Mouse (Mus musculus) liver, embryonic 15.5 days (tissue): ENCODE data around the gene Fgfr2. TPM values are rescaled to one million over a fixed set of nuclear protein-coding genes. Genes with fewer than 3 reads are reported as not detected.

Experiments
- ATAC-seq: fragments of 200-750 bp; cut with Nextera tagmentation; 2 replicates; pipeline ENCODE4 v1.8.0; 2017; ENCODE audit warnings: moderate number of reproducible peaks, mild to moderate bottlenecking, moderate library complexity; ENCODE audit not compliant: insufficient read depth
- H3K27ac ChIP-seq: fragments of 300-500 bp; sonication (generic); replicated peaks from 2 replicates; pipeline ENCODE4 v1.5.1; 2015; ENCODE audit warnings: mild to moderate bottlenecking, inconsistent platforms
- H3K27me3 ChIP-seq: fragments of 300-500 bp; sonication (generic); 2 replicates; pipeline ENCODE4 v1.6.1; 2015; ENCODE audit warnings: mild to moderate bottlenecking, inconsistent platforms
- H3K36me3 ChIP-seq: fragments of 300-500 bp; sonication (generic); replicated peaks from 2 replicates; pipeline ENCODE4 v1.6.1; 2015; ENCODE audit warnings: moderate library complexity, mild to moderate bottlenecking, inconsistent platforms
- H3K4me1 ChIP-seq: fragments of 300-500 bp; sonication (generic); replicated peaks from 2 replicates; pipeline ENCODE4 v1.6.1; 2015; ENCODE audit warnings: inconsistent platforms
- H3K4me2 ChIP-seq: fragments of 300-500 bp; sonication (generic); 2 replicates; pipeline ENCODE4 v1.6.1; 2015; ENCODE audit warnings: moderate library complexity, mild to moderate bottlenecking, inconsistent platforms
- H3K4me3 ChIP-seq: fragments of 300-500 bp; sonication (generic); replicated peaks from 2 replicates; pipeline ENCODE4 v1.5.1; 2015; ENCODE audit warnings: mild to moderate bottlenecking, inconsistent platforms
- H3K9ac ChIP-seq: fragments of 300-500 bp; sonication (generic); 2 replicates; pipeline ENCODE4 v1.6.1; 2015; ENCODE audit warnings: moderate library complexity, mild to moderate bottlenecking, inconsistent platforms
- H3K9me3 ChIP-seq: fragments of 300-500 bp; sonication (generic); replicated peaks from 2 replicates; pipeline ENCODE4 v1.6.1; 2016; ENCODE audit warnings: inconsistent platforms
- WGBS: fragments of 180-500 bp; shearing (Covaris S2); methylation state at CpG from one replicate; pipeline ENCODE4 v1.1.7; 2015; ENCODE audit warnings: mixed read lengths; ENCODE audit not compliant: insufficient replicate concordance; 5-methylcytosine and 5-hydroxymethylcytosine counted together
- polyA plus RNA-seq: library from polyadenylated mRNA; unstranded; fragments of >200 nt; fragmentation: Nextera tagmentation; extraction: Ambion mirVana; gene quantifications from 2 replicates; pipeline ENCODE4 v1.2.1, GENCODE M21; 2015

Gene Fgfr2
- polyA plus RNA-seq, 1 experiment from 2014 or later = 10.5 TPM

DNA sequence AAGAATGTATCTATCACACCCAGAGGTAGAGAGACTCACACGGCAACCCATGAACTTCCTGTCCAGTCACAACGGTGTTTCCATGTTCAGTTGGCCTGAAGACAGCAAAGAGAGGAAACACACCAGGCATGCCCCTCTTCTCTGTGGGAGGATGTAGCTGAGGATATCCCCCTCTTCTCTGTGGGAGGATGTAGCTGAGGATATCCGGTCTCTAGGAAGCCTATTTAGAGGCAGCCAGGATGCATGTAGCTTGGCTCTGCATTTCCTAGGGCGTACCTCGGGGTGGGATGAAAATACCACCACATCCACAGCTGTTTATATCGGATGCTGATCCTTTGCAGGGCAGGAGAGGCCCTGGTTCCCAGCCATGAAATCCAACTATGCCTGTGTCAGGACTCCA, 877.4 kb downstream of the Fgfr2 start:
- Histone ChIP-seq H3K36me3 (peaks cover 21% of the 10 kb centered on the region), H3K4me1 (0 out of 2 replicates have a peak, but pooled peaks cover 11% of the 10 kb centered on the region), H3K4me2 (no peak overlapping the region), H3K4me3 (no peak overlapping the region), H3K27ac (no peak overlapping the region), H3K9me3 (no peaks in the 10 kb centered on the region), H3K9ac (no peak overlapping the region), H3K27me3 (no peaks in the 10 kb centered on the region)
- 71% methylated on average over 6 of the region's 6 CpGs for WGBS
- ATAC-seq = no peak

DNA sequence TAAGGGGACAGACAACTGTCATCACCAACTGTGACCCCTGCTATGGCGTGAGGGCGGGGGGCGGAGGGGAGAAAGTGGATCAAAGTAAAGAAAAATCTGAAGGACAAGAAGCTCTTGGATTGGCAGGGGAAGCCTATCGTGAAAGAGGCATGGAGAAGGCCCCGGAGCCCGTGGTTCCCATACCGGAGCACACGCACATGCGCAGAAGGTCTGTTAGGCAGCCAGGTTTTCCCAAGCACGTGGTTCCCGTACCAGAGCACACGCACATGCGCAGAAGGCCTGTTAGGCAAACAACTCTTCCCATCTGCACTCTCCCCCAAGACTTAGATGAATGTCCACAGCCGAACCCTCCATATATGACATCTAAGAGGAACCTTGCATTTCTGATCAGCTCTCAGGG, 878.5 kb downstream of the Fgfr2 start:
- no peak overlapping the region for H3K27ac ChIP-seq
- ATAC-seq = no peak
- no peak overlapping the region for H3K9ac ChIP-seq
- 81% methylated on average over 14 of the region's 14 CpGs for WGBS
- no peak overlapping the region for H3K4me2 ChIP-seq
- no peaks in the 10 kb centered on the region for H3K27me3 ChIP-seq
- 0 out of 2 replicates have a peak, but pooled peaks cover 11% of the 10 kb centered on the region for H3K4me1 ChIP-seq
- H3K4me3 ChIP-seq = no peak overlapping the region
- peaks cover 21% of the 10 kb centered on the region for H3K36me3 ChIP-seq
- no peaks in the 10 kb centered on the region for H3K9me3 ChIP-seq

DNA sequence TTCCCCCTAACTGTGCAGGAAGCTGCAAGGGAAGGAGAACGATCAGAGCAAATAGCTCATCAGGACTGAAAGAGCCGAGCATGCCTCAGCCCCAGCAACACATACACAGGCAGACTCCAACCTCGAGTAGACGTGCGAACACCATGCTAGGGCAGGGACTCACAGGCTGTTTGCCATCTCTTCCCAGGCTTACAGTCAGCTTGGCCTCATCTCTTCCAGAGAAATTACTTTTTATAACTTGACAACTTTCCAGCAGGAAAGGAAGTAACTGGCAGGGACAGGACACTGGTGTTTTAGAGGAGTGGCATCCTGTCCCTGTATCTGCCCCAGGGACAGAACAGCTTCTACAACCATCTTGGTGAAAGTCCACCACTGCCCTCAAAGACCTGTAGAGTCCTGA, 879.9 kb downstream of the Fgfr2 start:
- H3K9me3 ChIP-seq = no peaks in the 10 kb centered on the region
- no peaks in the 10 kb centered on the region for H3K27me3 ChIP-seq
- H3K4me1 ChIP-seq = 0 out of 2 replicates have a peak, but pooled peaks cover 11% of the 10 kb centered on the region
- H3K4me3 ChIP-seq = no peak overlapping the region
- 0 out of 2 replicates have a peak overlapping the region, but pooled peaks have one; percentile 7 for H3K27ac ChIP-seq
- H3K4me2 ChIP-seq = no peak overlapping the region
- H3K36me3 ChIP-seq = peaks cover 22% of the 10 kb centered on the region
- WGBS = 50% methylated on average over 5 of the region's 5 CpGs
- 0 out of 2 replicates have a peak, but pooled peaks have one; percentile 6 for ATAC-seq
- no peak overlapping the region for H3K9ac ChIP-seq

DNA sequence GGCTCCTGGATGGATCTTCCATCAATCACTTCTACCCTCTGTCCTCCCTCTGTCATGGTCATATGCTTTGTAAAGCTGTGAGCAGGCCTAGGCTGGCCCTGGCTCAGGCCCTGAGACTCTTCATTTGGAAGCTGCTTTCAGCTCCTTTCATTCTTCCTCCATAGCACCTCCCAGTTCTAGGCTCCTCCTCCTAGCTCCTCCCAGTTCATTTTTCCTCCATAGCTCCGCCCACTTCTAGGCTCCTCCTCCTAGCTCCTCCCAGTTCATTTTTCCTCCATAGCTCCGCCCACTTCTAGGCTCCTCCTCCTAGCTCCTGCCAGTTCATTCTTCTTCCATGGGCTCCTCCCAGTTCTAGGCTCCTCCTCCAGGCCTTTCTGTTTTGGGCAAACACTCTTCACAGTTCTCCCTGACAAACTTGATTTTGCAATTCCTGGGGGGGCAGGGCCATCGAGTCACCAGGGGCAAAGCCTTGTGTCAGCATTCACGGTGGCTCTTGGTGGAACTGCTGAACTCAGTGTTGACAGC, 880.5 kb downstream of the Fgfr2 start:
- WGBS = 22% methylated on average over 4 of the region's 4 CpGs
- Histone ChIP-seq H3K27ac (no peak overlapping the region), H3K4me3 (no peak overlapping the region), H3K27me3 (no peaks in the 10 kb centered on the region), H3K36me3 (peaks cover 25% of the 10 kb centered on the region), H3K9me3 (no peaks in the 10 kb centered on the region), H3K4me1 (0 out of 2 replicates have a peak, but pooled peaks cover 11% of the 10 kb centered on the region), H3K9ac (no peak overlapping the region), H3K4me2 (no peak overlapping the region)
- ATAC-seq = peak; percentile 47

DNA sequence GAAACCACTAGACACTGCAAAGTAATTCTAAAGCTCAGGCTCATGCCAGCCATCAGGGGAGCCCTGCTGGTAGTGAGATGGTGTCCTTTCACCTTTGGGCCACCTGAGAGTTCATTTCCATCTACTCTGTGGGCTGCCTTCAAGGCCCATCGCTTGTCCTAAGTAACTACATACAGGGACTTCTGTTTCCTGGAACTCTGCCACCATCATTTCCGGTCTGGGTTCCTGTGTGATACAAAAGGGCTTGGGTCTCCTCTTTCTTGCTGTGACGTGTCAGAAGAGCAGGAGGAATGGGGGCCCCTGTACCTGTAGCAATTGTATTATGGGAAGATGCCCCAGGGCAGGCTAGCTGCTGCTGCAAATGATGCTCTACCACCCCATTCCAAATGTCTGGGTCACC, 884.2 kb downstream of the Fgfr2 start:
- H3K9ac ChIP-seq = no peak overlapping the region
- H3K27ac ChIP-seq = no peak overlapping the region
- H3K36me3 ChIP-seq = peaks cover 14% of the 10 kb centered on the region
- no peak for ATAC-seq
- H3K4me2 ChIP-seq = no peak overlapping the region
- WGBS = 66% methylated on average over 3 of the region's 3 CpGs
- H3K27me3 ChIP-seq = no peaks in the 10 kb centered on the region
- H3K9me3 ChIP-seq = no peaks in the 10 kb centered on the region
- H3K4me3 ChIP-seq = no peak overlapping the region
- 0 out of 2 replicates have a peak, but pooled peaks cover 11% of the 10 kb centered on the region for H3K4me1 ChIP-seq

DNA sequence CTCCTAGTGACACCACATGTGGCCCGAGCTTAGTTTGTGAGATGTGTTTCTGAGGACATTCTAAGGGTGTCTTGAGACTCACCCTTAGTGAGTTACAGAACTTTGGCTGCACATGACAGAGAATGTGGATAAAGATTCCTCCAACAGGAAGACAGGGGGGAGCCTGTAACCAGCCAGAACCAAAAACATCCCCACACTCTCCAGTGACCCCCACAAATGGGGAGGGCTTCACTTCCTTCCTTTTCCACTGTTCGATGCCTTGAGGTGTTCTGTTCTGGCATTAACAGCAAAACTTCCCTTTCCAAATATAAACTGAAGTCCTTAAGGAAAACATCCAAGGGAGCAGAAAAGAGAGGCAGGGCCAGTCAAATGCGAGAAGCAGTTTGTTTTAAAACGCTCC, 886.0 kb downstream of the Fgfr2 start:
- Histone ChIP-seq H3K27ac (no peak overlapping the region), H3K9me3 (no peaks in the 10 kb centered on the region), H3K27me3 (no peaks in the 10 kb centered on the region), H3K4me2 (no peak overlapping the region), H3K4me3 (no peak overlapping the region), H3K36me3 (peaks cover 13% of the 10 kb centered on the region), H3K4me1 (0 out of 2 replicates have a peak, but pooled peaks cover under 1% of the 10 kb centered on the region), H3K9ac (no peak overlapping the region)
- no peak for ATAC-seq
- 57% methylated on average over 4 of the region's 4 CpGs for WGBS

DNA sequence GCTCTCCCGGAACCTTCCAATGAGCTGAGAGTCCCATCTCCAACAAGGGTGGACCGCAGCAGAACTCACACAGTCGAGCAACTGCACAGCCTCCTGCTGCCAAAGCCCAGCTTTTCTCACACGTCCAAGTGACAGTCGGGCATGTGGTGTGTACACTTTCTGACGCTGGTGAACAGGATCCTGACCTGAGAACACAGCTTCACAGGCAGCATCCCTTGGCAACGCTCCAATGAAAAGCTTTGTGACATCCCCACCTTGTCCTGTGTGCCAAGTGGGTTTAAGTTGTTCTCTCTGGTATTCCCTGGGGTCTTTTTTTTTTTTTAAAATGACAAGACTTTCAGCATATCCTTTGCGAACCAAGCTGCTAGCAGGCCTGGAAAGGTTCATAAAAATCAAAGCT, 886.4 kb downstream of the Fgfr2 start:
- H3K9ac ChIP-seq = no peak overlapping the region
- H3K4me1 ChIP-seq = no peaks in the 10 kb centered on the region
- no peak overlapping the region for H3K27ac ChIP-seq
- H3K36me3 ChIP-seq = peaks cover 9% of the 10 kb centered on the region
- WGBS = 78% methylated on average over 8 of the region's 8 CpGs
- H3K4me2 ChIP-seq = no peak overlapping the region
- no peak overlapping the region for H3K4me3 ChIP-seq
- no peaks in the 10 kb centered on the region for H3K27me3 ChIP-seq
- no peak for ATAC-seq
- no peaks in the 10 kb centered on the region for H3K9me3 ChIP-seq

DNA sequence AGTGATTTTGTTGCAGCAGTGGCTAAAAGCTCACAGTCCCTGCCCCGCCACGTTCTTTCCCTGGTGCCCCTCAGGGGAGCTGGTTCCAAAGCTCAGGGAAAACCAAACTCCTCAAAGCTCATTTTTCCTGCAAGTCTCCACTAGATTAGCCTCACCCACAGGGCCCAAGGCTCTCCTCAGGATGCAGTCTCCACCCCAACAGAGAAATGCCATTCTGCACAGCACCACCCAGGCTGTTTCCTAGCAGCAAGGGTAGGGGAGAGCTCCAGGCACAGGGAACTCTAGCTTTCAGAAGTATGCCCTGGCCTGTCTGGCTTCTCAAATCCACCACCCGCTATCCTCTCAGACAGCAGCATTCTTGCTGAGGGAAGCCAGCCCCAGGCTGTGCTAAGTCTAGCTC, 888.9 kb downstream of the Fgfr2 start:
- H3K9ac ChIP-seq = no peak overlapping the region

DNA sequence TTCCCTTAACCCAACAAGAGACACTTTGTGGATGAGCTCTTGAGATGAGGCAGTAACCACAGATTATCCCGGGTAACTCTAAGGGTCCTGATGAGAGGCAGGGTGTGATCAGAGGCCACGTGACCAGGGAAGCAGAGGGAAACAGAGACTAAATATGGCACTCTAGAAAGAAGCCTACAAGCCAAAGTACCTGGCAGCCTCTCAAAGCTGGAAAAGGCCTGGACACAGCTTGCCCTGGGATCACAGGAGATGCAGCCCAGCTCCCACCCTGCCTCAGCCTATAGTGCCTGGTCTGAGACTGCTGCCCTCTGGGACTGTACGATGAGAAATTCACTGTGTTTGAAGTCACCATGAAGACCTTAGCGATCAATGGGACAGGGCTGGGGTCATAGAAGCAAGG, 889.4 kb downstream of the Fgfr2 start:
- Histone ChIP-seq H3K4me2 (no peak overlapping the region), H3K9ac (no peak overlapping the region), H3K9me3 (no peaks in the 10 kb centered on the region), H3K4me1 (no peaks in the 10 kb centered on the region), H3K36me3 (peaks cover 6% of the 10 kb centered on the region), H3K4me3 (no peak overlapping the region), H3K27me3 (no peaks in the 10 kb centered on the region), H3K27ac (no peak overlapping the region)
- WGBS = 76% methylated on average over 4 of the region's 4 CpGs
- ATAC-seq = no peak

More for the DNA sequence above, 888.9 kb downstream of the Fgfr2 start:
- no peak for ATAC-seq
- Histone ChIP-seq H3K4me2 (no peak overlapping the region), H3K27me3 (no peaks in the 10 kb centered on the region), H3K4me3 (no peak overlapping the region), H3K4me1 (no peaks in the 10 kb centered on the region), H3K36me3 (peaks cover 6% of the 10 kb centered on the region), H3K27ac (no peak overlapping the region), H3K9me3 (no peaks in the 10 kb centered on the region)
- WGBS = 71% methylated on average over 3 of the region's 3 CpGs

DNA sequence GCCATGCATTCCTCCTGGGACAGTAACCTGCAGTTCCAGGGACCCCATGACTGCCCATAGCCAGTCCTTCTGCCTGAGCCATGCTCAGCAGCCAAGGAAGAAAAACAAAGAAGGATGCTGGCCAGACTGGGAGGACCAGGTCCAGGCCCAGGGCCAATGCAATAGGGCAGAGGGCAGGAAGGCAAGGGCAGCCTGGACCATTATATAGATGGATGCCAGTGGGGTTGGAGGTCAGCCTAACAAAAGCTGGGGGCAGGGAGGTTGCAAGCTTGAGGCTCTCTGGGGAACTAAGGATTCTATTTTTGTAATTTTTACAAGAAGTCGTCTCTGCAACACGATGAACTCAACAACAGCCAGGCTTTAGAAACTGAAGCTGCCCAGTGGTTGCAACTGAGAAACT, 890.2 kb downstream of the Fgfr2 start:
- no peaks in the 10 kb centered on the region for H3K9me3 ChIP-seq
- no peaks in the 10 kb centered on the region for H3K4me1 ChIP-seq
- 50% methylated on average over 2 of the region's 2 CpGs for WGBS
- no peak overlapping the region for H3K4me3 ChIP-seq
- no peak overlapping the region for H3K4me2 ChIP-seq
- H3K27ac ChIP-seq = no peak overlapping the region
- H3K27me3 ChIP-seq = no peaks in the 10 kb centered on the region
- no peak for ATAC-seq
- no peak overlapping the region for H3K9ac ChIP-seq
- peaks cover 2% of the 10 kb centered on the region for H3K36me3 ChIP-seq

DNA sequence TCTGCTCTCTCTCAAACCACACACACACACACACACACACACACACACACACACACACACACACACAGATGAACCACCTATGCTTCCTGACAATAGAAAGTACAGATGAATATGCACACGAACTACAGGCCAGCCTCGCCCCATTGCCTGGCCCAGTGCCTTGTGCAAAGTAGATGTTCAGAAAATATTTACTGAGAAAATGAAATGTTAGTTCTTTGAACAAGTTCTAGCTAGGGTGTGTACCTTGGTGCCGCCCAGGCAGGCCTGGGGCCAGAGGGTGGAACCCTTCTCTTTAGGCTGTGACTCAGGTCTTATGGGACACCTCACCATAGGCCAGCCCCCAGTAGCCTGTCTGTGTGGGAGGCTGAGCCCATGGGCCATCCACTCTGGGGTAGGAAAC, 891.7 kb downstream of the Fgfr2 start:
- 66% methylated on average over 3 of the region's 3 CpGs for WGBS
- no peaks in the 10 kb centered on the region for H3K27me3 ChIP-seq
- no peaks in the 10 kb centered on the region for H3K4me1 ChIP-seq
- no peak overlapping the region for H3K4me2 ChIP-seq
- ATAC-seq = no peak
- H3K9ac ChIP-seq = no peak overlapping the region
- no peaks in the 10 kb centered on the region for H3K36me3 ChIP-seq
- H3K27ac ChIP-seq = no peak overlapping the region
- H3K9me3 ChIP-seq = no peaks in the 10 kb centered on the region
- no peak overlapping the region for H3K4me3 ChIP-seq

DNA sequence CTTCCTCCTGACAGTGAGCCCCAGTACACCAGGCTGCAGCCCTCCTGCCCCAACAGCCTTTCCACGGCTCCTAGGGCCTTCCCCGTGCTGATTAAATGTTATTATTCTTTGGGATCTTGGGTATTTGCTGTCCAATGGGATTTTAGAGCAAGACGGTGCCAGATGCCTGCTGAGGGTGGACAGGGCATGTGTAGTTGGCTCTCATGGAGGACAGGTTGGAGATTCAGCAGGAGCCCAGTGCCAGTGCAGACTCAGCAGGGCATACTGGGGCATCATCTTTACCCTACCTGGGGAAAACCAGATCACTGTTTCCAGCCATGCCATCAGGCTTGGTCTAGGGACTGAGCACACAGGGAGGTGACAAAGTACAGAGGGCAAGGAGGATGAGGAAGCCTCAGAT, 892.2 kb downstream of the Fgfr2 start:
- no peak overlapping the region for H3K9ac ChIP-seq
- ATAC-seq = no peak
- H3K9me3 ChIP-seq = no peaks in the 10 kb centered on the region
- H3K4me2 ChIP-seq = no peak overlapping the region
- 67% methylated on average over 3 of the region's 3 CpGs for WGBS
- no peaks in the 10 kb centered on the region for H3K36me3 ChIP-seq
- no peak overlapping the region for H3K4me3 ChIP-seq
- H3K4me1 ChIP-seq = no peaks in the 10 kb centered on the region
- H3K27ac ChIP-seq = no peak overlapping the region
- H3K27me3 ChIP-seq = no peaks in the 10 kb centered on the region
